Mouse (Mus musculus) kidney, adult 18-20 months (tissue): ENCODE results near the gene Zbtb7b.

ENCODE experiments used
- DNase-seq: peaks from one replicate; pipeline ENCODE4 v3.0.0; 2021

Gene Zbtb7b

GRCm38 (mm10) chr3:89336529-89336928 lies 58.0 kb downstream of the Zbtb7b start:
- DNase-seq: no peak

GRCm38 (mm10) chr3:89333053-89333452 lies 61.5 kb downstream of the Zbtb7b start:
- DNase-seq: no peak

GRCm38 (mm10) chr3:89332476-89332875 lies 62.1 kb downstream of the Zbtb7b start:
- DNase-seq: no peak

- no peak for DNase-seq
Observed at GRCm38 (mm10) chr3:89332013-89332412, 62.6 kb downstream of the Zbtb7b start.

GRCm38 (mm10) chr3:89331561-89331960 lies 63.0 kb downstream of the Zbtb7b start:
- no peak for DNase-seq

- DNase-seq: no peak
Observed at GRCm38 (mm10) chr3:89330948-89331347, 63.6 kb downstream of the Zbtb7b start.

GRCm38 (mm10) chr3:89330346-89330745 lies 64.2 kb downstream of the Zbtb7b start:
- no peak for DNase-seq

- no peak for DNase-seq
Observed at GRCm38 (mm10) chr3:89328623-89329022, 66.0 kb downstream of the Zbtb7b start.
